10 mouse cellular contexts compared by ENCODE assay signal in the genomic region with DNA sequence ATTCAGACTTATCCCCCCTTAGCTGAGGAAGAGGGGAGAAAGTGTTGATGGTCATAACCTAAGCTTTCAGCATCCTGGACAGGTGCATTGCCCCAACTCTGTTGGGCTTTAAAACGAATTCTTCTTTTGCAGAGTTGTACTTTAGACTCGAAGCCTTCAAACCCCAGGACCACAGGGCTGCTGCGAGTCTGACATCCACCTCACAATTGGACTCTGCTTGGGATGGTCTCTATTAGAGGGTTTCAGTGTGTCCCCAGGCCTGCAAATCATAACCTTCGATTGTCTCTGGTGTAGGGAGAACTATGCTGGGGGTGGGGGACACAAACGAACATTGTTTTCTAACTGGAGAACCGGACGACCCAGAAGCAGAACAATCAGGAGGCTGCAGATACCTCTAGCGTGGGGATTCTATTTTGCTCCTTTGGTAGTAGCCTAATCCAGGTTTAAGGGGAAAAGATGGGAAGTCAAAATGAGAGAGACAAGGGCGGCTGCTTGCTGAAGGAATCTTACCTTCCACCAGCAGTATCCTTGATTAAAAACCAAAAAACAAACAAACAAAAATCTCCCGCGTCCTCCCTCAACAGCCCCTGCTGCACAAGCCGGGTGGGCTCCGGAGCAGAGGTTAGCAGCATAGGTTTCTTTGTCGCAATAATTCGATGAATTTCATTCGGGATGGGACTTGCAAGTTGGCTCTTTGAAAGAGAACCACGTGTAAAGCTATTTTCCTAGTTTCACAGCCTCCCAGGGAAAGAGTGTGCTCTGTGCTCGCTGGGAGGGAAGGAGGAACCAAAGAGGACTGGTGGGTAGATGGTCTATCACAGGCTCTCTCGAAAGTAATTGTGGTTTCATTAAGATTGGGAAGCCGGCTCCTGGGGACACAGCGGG. TPM values are rescaled to one million over a fixed set of nuclear protein-coding genes. Genes with fewer than 3 reads are reported as not detected.
DNase-seq lines count a peak whose midpoint lies in the region; ATAC-seq and TF ChIP-seq lines count a peak whose summit lies in the region.
"Had no signal": no experiment of that assay in that cellular context is flagged by ENCODE, and none has a peak within 500 bp of the region (broad histone marks: within the 10 kb centered on the region; RNA-seq: fewer than 3 reads in every experiment).

No protein-coding gene starts in this region.

- H3K4me3 ChIP-seq in hindbrain, embryonic 10.5 days: peak overlapping the region; percentile 54
- H3K4me3 ChIP-seq in hindbrain, embryonic 16.5 days (ENCODE audit: low read length): no peak overlapping the region; the same call in 1 of the 2 replicates
- peak overlapping the region; percentile 56 for H3K4me3 ChIP-seq in brown adipose tissue, adult 24 weeks (ENCODE audit: insufficient read depth, low read depth, low read length)
- H3K4me3 ChIP-seq in heart, embryonic 16.5 days (ENCODE audit: low read length): peak overlapping the region; percentile 61
- peak overlapping the region; percentile 30 for H3K4me3 ChIP-seq in myocyte

- H3K27me3 ChIP-seq in hindbrain, embryonic 10.5 days (ENCODE audit: insufficient read depth, poor library complexity, severe bottlenecking): peaks cover 100% of the 10 kb centered on the region
- peaks cover 57% of the 10 kb centered on the region for H3K27me3 ChIP-seq in hindbrain, embryonic 16.5 days (replicated peaks; ENCODE audit: control insufficient read depth, insufficient read depth, low read length)
- H3K27me3 ChIP-seq in heart, embryonic 16.5 days (ENCODE audit: control insufficient read depth, insufficient read depth, low read length): peaks cover 78% of the 10 kb centered on the region
- H3K27me3 ChIP-seq in myocyte (ENCODE audit: control insufficient read depth, insufficient read depth, insufficient read length): no peaks in the 10 kb centered on the region

- no peaks in the 10 kb centered on the region for H3K9me3 ChIP-seq in hindbrain, embryonic 10.5 days
- no peaks in the 10 kb centered on the region for H3K9me3 ChIP-seq in hindbrain, embryonic 16.5 days (ENCODE audit: control insufficient read depth, low read length)
- H3K9me3 ChIP-seq in heart, embryonic 16.5 days (replicated peaks; ENCODE audit: control insufficient read depth, low read length): no peaks in the 10 kb centered on the region

- H3K27ac ChIP-seq in hindbrain, embryonic 10.5 days: no peak overlapping the region
- no peak overlapping the region for H3K27ac ChIP-seq in hindbrain, embryonic 16.5 days (ENCODE audit: low read depth, low read length)
- H3K27ac ChIP-seq in brown adipose tissue, adult 24 weeks (replicated peaks; ENCODE audit: low read depth, low read length): no peak overlapping the region
- H3K27ac ChIP-seq in heart, embryonic 16.5 days (ENCODE audit: low read length): no peak overlapping the region

- 1% methylated on average over 21 of the region's 21 CpGs for whole genome bisulfite sequencing in hindbrain, embryonic 10.5 days
- 3% methylated on average over 21 of the region's 21 CpGs for WGBS in hindbrain, embryonic 16.5 days
- 6% methylated on average over 21 of the region's 21 CpGs for WGBS in heart, embryonic 16.5 days

- ATAC-seq in hindbrain, embryonic 16.5 days: no peak
- ATAC-seq in heart, embryonic 16.5 days (replicated peaks; ENCODE audit: extremely low read depth, insufficient read depth, low FRiP score): no peak
- ATAC-seq: liver, postnatal 0 days had no signal

- no peaks in the 10 kb centered on the region for H3K36me3 ChIP-seq in hindbrain, embryonic 10.5 days
- no peaks in the 10 kb centered on the region for H3K36me3 ChIP-seq in hindbrain, embryonic 16.5 days (ENCODE audit: control insufficient read depth, insufficient read depth, low read length)
- H3K36me3 ChIP-seq in heart, embryonic 16.5 days (ENCODE audit: control insufficient read depth, insufficient read depth): no peaks in the 10 kb centered on the region
- no peaks in the 10 kb centered on the region for H3K36me3 ChIP-seq in myocyte (ENCODE audit: control insufficient read depth, insufficient read depth)

- no peak overlapping the region for H3K4me2 ChIP-seq in hindbrain, embryonic 16.5 days (ENCODE audit: low read length)
- H3K4me2 ChIP-seq in heart, embryonic 16.5 days (ENCODE audit: low read depth, low read length): peak overlapping the region; percentile 83
- peak overlapping the region; percentile 52 for H3K4me2 ChIP-seq in myocyte (ENCODE audit: low read depth)

- no peak overlapping the region for H3K9ac ChIP-seq in hindbrain, embryonic 16.5 days (ENCODE audit: low read depth, low read length)
- H3K9ac ChIP-seq in heart, embryonic 16.5 days (ENCODE audit: low read length): peak overlapping the region; percentile 17
- H3K9ac ChIP-seq: liver, postnatal 0 days had no signal

- peak; percentile 44 for DNase-seq in hindbrain, embryonic 10.5 days (ENCODE audit: low spot score)
- no peak for DNase-seq in cerebellum, postnatal 4 days (ENCODE audit: low spot score in 2 of 2)
- DNase-seq in adipocyte (ENCODE audit: low spot score): no peak
- no peak for DNase-seq in left cerebral cortex, postnatal 10 days (ENCODE audit: extremely low spot score in 1 of 2, low spot score in 2 of 2)
- DNase-seq: kidney, adult 9 months; liver, postnatal 0 days had no signal

- intact Hi-C loops in left cerebral cortex, postnatal 10 days (cut with DNase I): no loop called here

- TF ChIP-seq POLR2A in myocyte (IDR thresholded peaks at IDR 0.05; ENCODE audit: insufficient read length, low read depth): no peak

- H3K4me1 ChIP-seq in hindbrain, embryonic 10.5 days (replicated peaks): peaks cover 27% of the 10 kb centered on the region
- H3K4me1 ChIP-seq in hindbrain, embryonic 16.5 days (ENCODE audit: control insufficient read depth, insufficient read depth, low read depth, low read length): peaks cover 4% of the 10 kb centered on the region
- no peaks in the 10 kb centered on the region for H3K4me1 ChIP-seq in brown adipose tissue, adult 24 weeks (ENCODE audit: control insufficient read depth, insufficient read depth, insufficient read length, low read length)
- 0 out of 2 replicates have a peak, but pooled peaks cover 11% of the 10 kb centered on the region for H3K4me1 ChIP-seq in heart, embryonic 16.5 days (ENCODE audit: control insufficient read depth, insufficient read depth, low read length)

- no peaks in the 10 kb centered on the region for H3K79me2 ChIP-seq in myocyte (ENCODE audit: control insufficient read depth, insufficient read depth)

- H3ac ChIP-seq in myocyte (ENCODE audit: control insufficient read depth, insufficient read length): no peak overlapping the region

TF ChIP-seq in myocyte, 11 proteins besides CTCF, POLR2A, EP300 and RAD21:
- no peak for TF ChIP-seq REST (IDR thresholded peaks at IDR 0.05; ENCODE audit: insufficient read depth, insufficient read length)
- no peak for TF ChIP-seq TCF12 (IDR thresholded peaks at IDR 0.05; ENCODE audit: insufficient read depth, poor library complexity, severe bottlenecking)
- TF ChIP-seq E2F4 (IDR thresholded peaks at IDR 0.05; ENCODE audit: insufficient read depth): no peak
- TF ChIP-seq TCF3 (IDR thresholded peaks at IDR 0.05; ENCODE audit: insufficient read length, low read depth): no peak
- TF ChIP-seq MAX (IDR thresholded peaks at IDR 0.05; ENCODE audit: low read depth): no peak
- TF ChIP-seq CEBPB (IDR thresholded peaks at IDR 0.05; ENCODE audit: insufficient read depth, poor library complexity, severe bottlenecking): no peak
- no peak for TF ChIP-seq POLR2AphosphoS2 (IDR thresholded peaks at IDR 0.05; ENCODE audit: insufficient read length, low read depth)
- no peak for TF ChIP-seq USF1 (IDR thresholded peaks at IDR 0.05; ENCODE audit: low read depth)
- TF ChIP-seq MYOD1 (IDR thresholded peaks at IDR 0.05; ENCODE audit: control insufficient read depth in 1 of 3, insufficient read length in 2 of 3, low read depth in 2 of 3): no peak
- no peak for TF ChIP-seq MYOG (IDR thresholded peaks at IDR 0.05; ENCODE audit: control insufficient read depth in 1 of 3, insufficient read depth in 1 of 3, insufficient read length in 2 of 3, low read depth in 2 of 3)
- no peak for TF ChIP-seq SRF (IDR thresholded peaks at IDR 0.05; ENCODE audit: control insufficient read depth, insufficient read length, low read depth)

RNA-seq across cellular contexts. Expression of a gene that starts 5.5 kb away (rescaled TPM):
- polyA plus RNA-seq in hindbrain, embryonic 10.5 days (2016; fragmentation: Nextera tagmentation; extraction: Ambion mirVana): 5.1 and 7.8 TPM in 2 replicates
- polyA plus RNA-seq in hindbrain, embryonic 16.5 days (2015; fragmentation: Nextera tagmentation; extraction: Ambion mirVana): 9.3 and 14.5 TPM in 2 replicates
- 1.3 and 3.8 TPM in 2 replicates for polyA plus RNA-seq in brown adipose tissue, adult 24 weeks (2012; ENCODE audit: insufficient read depth, insufficient read length, missing spikeins)
- polyA plus RNA-seq in heart, embryonic 16.5 days (2015; fragmentation: Nextera tagmentation; extraction: Ambion mirVana): 10.4 and 10.8 TPM in 2 replicates
- polyA plus RNA-seq in myocyte (2012; fragmentation: generic; extraction: Trizol): 3.0 TPM
- total RNA-seq in left cerebral cortex, postnatal 10 days (2021): 1 to 10 TPM; 4.1 to 4.6 TPM
